Mouse (Mus musculus) heart, embryonic 11.5 days (tissue): ENCODE results near the gene Rorc. TPM values are rescaled to one million over a fixed set of nuclear protein-coding genes. Genes with fewer than 3 reads are reported as not detected.

Source experiments
- ATAC-seq: fragments of 200-750 bp; cut with Nextera tagmentation; replicated peaks from 2 replicates; pipeline ENCODE4 v1.8.0; 2017; ENCODE audit warnings: moderate library complexity; ENCODE audit not compliant: insufficient number of reproducible peaks, low FRiP score, low TSS enrichment
- H3K27ac ChIP-seq: fragments of 300-500 bp; sonication (generic); 2 replicates; pipeline ENCODE4 v1.5.1; 2014; ENCODE audit warnings: mild to moderate bottlenecking, low read depth, low read length
- H3K27me3 ChIP-seq: fragments of 300-500 bp; sonication (generic); 2 replicates; pipeline ENCODE4 v1.6.1; 2014; ENCODE audit warnings: mild to moderate bottlenecking, low read length, mixed read lengths; ENCODE audit not compliant: control insufficient read depth, insufficient read depth
- H3K36me3 ChIP-seq: fragments of 300-500 bp; sonication (generic); 2 replicates; pipeline ENCODE4 v1.6.1; 2014; ENCODE audit warnings: mild to moderate bottlenecking, low read length, moderate library complexity, mixed read lengths; ENCODE audit not compliant: control insufficient read depth, insufficient read depth
- H3K4me1 ChIP-seq: fragments of 300-500 bp; sonication (generic); 2 replicates; pipeline ENCODE4 v1.6.1; 2014; ENCODE audit warnings: low read length; ENCODE audit not compliant: control insufficient read depth, insufficient read depth
- H3K4me2 ChIP-seq: fragments of 300-500 bp; sonication (generic); 2 replicates; pipeline ENCODE4 v1.6.1; 2014; ENCODE audit warnings: mild to moderate bottlenecking, moderate library complexity
- H3K4me3 ChIP-seq: fragments of 300-500 bp; sonication (generic); 2 replicates; pipeline ENCODE4 v1.5.1; 2014; ENCODE audit warnings: low read depth, low read length
- H3K9ac ChIP-seq: fragments of 300-500 bp; sonication (generic); 2 replicates; pipeline ENCODE4 v1.6.1; 2014; ENCODE audit warnings: mild to moderate bottlenecking, low read depth, low read length, moderate library complexity
- H3K9me3 ChIP-seq: fragments of 300-500 bp; sonication (generic); replicated peaks from 2 replicates; pipeline ENCODE4 v1.6.1; 2016; ENCODE audit warnings: low read length; ENCODE audit not compliant: control insufficient read depth
- WGBS: fragments of 180-500 bp; shearing (Covaris S2); extraction: QIAGEN DNeasy Blood & Tissue Kit; methylation state at CpG from one replicate; pipeline ENCODE4 v1.1.7; 2014; ENCODE audit not compliant: insufficient replicate concordance; 5-methylcytosine and 5-hydroxymethylcytosine counted together
- polyA plus RNA-seq: library from polyadenylated mRNA; unstranded; fragments of >200 nt; fragmentation: Nextera tagmentation; extraction: Ambion mirVana; gene quantifications from 2 replicates; pipeline ENCODE4 v1.2.1, GENCODE M21; 2014

Rorc gene
- polyA plus RNA-seq, 1 experiment from 2014 or later = 0.44 TPM

DNA sequence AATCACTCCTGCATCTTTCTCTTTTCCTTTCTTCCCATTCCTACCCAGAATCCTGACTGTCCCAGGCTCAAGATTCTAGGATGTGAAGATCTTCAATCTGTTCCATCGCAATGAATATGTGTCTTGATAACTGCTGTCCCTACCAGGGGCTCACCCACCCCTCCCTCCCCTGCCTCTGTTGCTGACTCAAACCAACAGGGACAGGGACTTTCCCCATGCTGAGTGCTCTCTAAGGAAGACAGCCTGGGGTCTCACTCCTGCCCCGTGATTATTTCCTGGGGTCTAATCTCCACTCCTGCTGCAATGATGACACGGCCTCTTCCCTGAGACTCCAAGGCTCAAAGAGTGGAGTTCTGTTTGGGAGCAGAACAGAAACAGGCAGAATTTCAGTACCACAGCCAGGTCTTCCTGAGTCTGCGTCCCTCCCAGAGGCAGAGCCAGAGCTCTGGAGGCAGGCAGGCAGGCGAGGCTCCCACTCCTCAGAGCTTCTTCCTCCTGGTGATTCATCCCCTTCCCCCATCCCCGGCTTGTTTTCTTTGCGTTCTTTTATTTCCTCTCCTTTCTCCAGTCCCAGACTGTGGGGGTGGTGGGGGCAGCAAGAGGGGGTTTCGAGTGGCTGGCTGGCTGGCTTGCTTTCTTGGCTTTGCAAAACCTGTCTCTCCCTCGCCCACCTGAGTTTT, 7.4 kb downstream of the Rorc start:
- no peak overlapping the region for H3K4me3 ChIP-seq
- no peak overlapping the region for H3K4me2 ChIP-seq
- no peaks in the 10 kb centered on the region for H3K9me3 ChIP-seq
- H3K27ac ChIP-seq = no peak overlapping the region
- no peak for ATAC-seq
- 20% methylated on average over 9 of the region's 9 CpGs for WGBS
- no peaks in the 10 kb centered on the region for H3K36me3 ChIP-seq
- peaks cover 2% of the 10 kb centered on the region; the same call in 1 of the 2 replicates for H3K27me3 ChIP-seq
- no peaks in the 10 kb centered on the region for H3K4me1 ChIP-seq
- no peak overlapping the region for H3K9ac ChIP-seq

GRCm38 (mm10) chr3:94382308-94382707, 9.7 kb downstream of the Rorc start:
- no peaks in the 10 kb centered on the region for H3K9me3 ChIP-seq
- no peak overlapping the region for H3K4me2 ChIP-seq
- no peaks in the 10 kb centered on the region for H3K27me3 ChIP-seq
- no peaks in the 10 kb centered on the region for H3K36me3 ChIP-seq
- H3K4me3 ChIP-seq = no peak overlapping the region
- H3K4me1 ChIP-seq = no peaks in the 10 kb centered on the region
- ATAC-seq = no peak
- H3K9ac ChIP-seq = no peak overlapping the region
- 53% methylated on average over 5 of the region's 5 CpGs for whole genome bisulfite sequencing
- no peak overlapping the region for H3K27ac ChIP-seq

DNA sequence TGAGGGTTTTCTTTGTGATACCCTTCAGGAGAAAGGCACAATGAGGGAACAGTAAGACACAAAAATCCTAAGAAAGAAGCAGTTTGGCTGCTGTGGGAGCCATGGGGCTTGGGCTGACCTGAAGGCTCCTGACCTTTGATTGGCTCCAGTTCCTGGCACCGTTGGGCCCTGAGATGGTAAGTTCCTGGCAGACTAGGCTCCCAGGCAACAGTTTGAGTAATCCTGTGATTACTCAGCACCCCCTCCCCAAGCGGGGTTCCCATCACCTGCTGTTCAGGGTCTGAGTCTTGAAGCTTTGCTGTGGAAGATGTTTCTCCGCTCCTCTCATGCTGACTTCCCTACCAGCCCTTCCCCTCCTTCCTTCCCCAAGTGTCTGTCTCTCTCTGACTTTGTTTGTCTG, 10.9 kb downstream of the Rorc start:
- H3K9ac ChIP-seq = no peak overlapping the region
- WGBS = 57% methylated on average over 3 of the region's 3 CpGs
- no peak overlapping the region for H3K4me3 ChIP-seq
- no peak overlapping the region for H3K4me2 ChIP-seq
- no peaks in the 10 kb centered on the region for H3K27me3 ChIP-seq
- no peak overlapping the region for H3K27ac ChIP-seq
- H3K36me3 ChIP-seq = no peaks in the 10 kb centered on the region
- ATAC-seq = no peak
- H3K9me3 ChIP-seq = no peaks in the 10 kb centered on the region
- no peaks in the 10 kb centered on the region for H3K4me1 ChIP-seq

GRCm38 (mm10) chr3:94386671-94387070, 14.1 kb downstream of the Rorc start:
- no peak for ATAC-seq
- H3K9me3 ChIP-seq = no peaks in the 10 kb centered on the region
- H3K36me3 ChIP-seq = no peaks in the 10 kb centered on the region
- no peak overlapping the region for H3K27ac ChIP-seq
- no peak overlapping the region for H3K4me2 ChIP-seq
- H3K27me3 ChIP-seq = no peaks in the 10 kb centered on the region
- no peaks in the 10 kb centered on the region for H3K4me1 ChIP-seq
- H3K4me3 ChIP-seq = no peak overlapping the region
- H3K9ac ChIP-seq = no peak overlapping the region
- 53% methylated on average over 4 of the region's 4 CpGs for WGBS

DNA sequence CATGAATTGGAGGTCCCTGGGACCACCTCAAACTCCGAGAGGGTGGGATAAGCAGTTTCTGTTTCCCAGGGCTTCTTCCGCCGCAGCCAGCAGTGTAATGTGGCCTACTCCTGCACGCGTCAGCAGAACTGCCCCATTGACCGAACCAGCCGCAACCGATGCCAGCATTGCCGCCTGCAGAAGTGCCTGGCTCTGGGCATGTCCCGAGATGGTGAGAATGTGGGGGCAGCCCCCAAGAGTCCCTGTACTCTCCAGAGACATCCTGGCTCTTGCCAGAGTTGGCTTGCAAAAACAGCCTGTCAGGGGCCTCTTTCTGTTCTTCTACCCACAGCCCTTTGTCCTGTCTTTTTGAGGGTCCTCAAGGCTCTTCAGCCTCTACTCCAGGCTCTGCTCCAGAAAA, 14.8 kb downstream of the Rorc start:
- Histone ChIP-seq H3K27me3 (no peaks in the 10 kb centered on the region), H3K4me3 (no peak overlapping the region), H3K9me3 (no peaks in the 10 kb centered on the region), H3K4me1 (no peaks in the 10 kb centered on the region), H3K27ac (no peak overlapping the region), H3K9ac (no peak overlapping the region), H3K4me2 (no peak overlapping the region), H3K36me3 (no peaks in the 10 kb centered on the region)
- 76% methylated on average over 10 of the region's 10 CpGs for WGBS
- ATAC-seq = no peak

DNA sequence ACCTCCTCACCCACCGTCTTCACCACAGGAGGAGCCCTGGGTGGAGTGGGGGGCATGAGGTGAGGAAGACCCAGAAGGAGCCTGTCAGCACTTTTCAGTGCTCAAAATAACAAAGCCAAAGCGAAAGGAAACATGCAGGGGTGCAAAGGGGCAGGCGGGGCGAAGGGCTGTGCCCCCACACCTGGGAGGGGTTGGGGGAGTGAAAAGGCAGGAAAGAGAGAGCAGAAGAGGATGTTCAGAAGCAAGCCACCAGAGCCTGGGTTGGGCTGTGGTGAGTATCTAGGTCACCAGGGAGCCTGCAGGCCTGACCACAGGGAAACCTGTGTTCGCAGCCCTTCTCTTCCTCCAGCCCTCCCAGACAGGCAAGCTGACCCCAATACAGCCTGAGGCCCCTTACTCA, 15.5 kb downstream of the Rorc start:
- Histone ChIP-seq H3K27ac (no peak overlapping the region), H3K9ac (no peak overlapping the region), H3K4me3 (no peak overlapping the region), H3K4me1 (no peaks in the 10 kb centered on the region), H3K27me3 (no peaks in the 10 kb centered on the region), H3K36me3 (no peaks in the 10 kb centered on the region), H3K9me3 (no peaks in the 10 kb centered on the region), H3K4me2 (no peak overlapping the region)
- 69% methylated on average over 5 of the region's 5 CpGs for WGBS
- no peak for ATAC-seq

GRCm38 (mm10) chr3:94389420-94389819, 16.8 kb downstream of the Rorc start:
- Histone ChIP-seq H3K36me3 (no peaks in the 10 kb centered on the region), H3K4me1 (no peaks in the 10 kb centered on the region), H3K4me3 (no peak overlapping the region), H3K4me2 (no peak overlapping the region), H3K9me3 (no peaks in the 10 kb centered on the region), H3K27me3 (no peaks in the 10 kb centered on the region), H3K27ac (no peak overlapping the region), H3K9ac (no peak overlapping the region)
- WGBS = 87% methylated on average over 16 of the region's 16 CpGs
- no peak for ATAC-seq

GRCm38 (mm10) chr3:94391001-94391400, 18.4 kb downstream of the Rorc start:
- Histone ChIP-seq H3K36me3 (no peaks in the 10 kb centered on the region), H3K4me1 (no peaks in the 10 kb centered on the region), H3K9ac (no peak overlapping the region), H3K4me2 (no peak overlapping the region), H3K9me3 (no peaks in the 10 kb centered on the region), H3K27ac (no peak overlapping the region), H3K4me3 (no peak overlapping the region), H3K27me3 (no peaks in the 10 kb centered on the region)
- ATAC-seq = no peak
- 76% methylated on average over 5 of the region's 5 CpGs for whole genome bisulfite sequencing

- Histone ChIP-seq H3K4me3 (no peak overlapping the region), H3K9ac (no peak overlapping the region), H3K27me3 (peaks cover 6% of the 10 kb centered on the region), H3K36me3 (no peaks in the 10 kb centered on the region), H3K4me1 (no peaks in the 10 kb centered on the region), H3K9me3 (no peaks in the 10 kb centered on the region), H3K4me2 (no peak overlapping the region), H3K27ac (no peak overlapping the region)
- no peak for ATAC-seq
- WGBS = 61% methylated on average over 2 of the region's 2 CpGs
These were observed 19.5 kb downstream of the Rorc start for GRCm38 (mm10) chr3:94392128-94392527.
